26 mouse cellular contexts compared by ENCODE assay signal in the genomic region with DNA sequence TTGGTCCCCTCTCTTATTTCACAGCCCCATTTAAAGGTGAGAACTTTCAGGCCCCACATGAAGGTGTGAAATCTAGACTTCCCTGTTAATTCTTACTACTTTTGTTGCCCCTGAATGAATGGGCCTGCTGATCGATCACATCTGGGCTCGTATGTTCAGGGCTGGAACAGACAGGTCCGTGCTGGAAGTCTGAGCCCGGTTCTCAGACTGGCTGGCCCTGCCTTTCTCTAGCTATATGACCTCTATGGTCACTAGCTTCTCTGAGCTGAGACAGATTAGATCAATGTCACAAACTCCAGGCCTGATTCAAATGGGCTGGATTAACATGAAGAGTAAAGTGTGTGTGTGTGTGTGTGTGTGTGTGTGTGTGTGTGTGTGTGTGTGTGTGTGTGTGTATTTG. TPM values are rescaled to one million over a fixed set of nuclear protein-coding genes. Genes with fewer than 3 reads are reported as not detected.
DNase-seq lines count a peak whose midpoint lies in the region; ATAC-seq lines count a peak whose summit lies in the region.
"Had no signal": no experiment of that assay in that cellular context is flagged by ENCODE, and none has a peak within 500 bp of the region (broad histone marks: within the 10 kb centered on the region; RNA-seq: fewer than 3 reads in every experiment).

No protein-coding gene starts in this region.

- ATAC-seq in midbrain, embryonic 12.5 days (ENCODE audit: low FRiP score, low read depth): no peak
- ATAC-seq in midbrain, embryonic 15.5 days (replicated peaks): no peak
- ATAC-seq: forebrain, embryonic 15.5 days; intestine, postnatal 0 days; Patski had no signal

- H3K4me1 ChIP-seq in midbrain, embryonic 12.5 days: peaks cover 53% of the 10 kb centered on the region
- H3K4me1 ChIP-seq in midbrain, embryonic 15.5 days: peaks cover 40% of the 10 kb centered on the region
- peaks cover 59% of the 10 kb centered on the region for H3K4me1 ChIP-seq in limb, embryonic 10.5 days

- H3K4me3 ChIP-seq in midbrain, embryonic 12.5 days: no peak overlapping the region
- H3K4me3 ChIP-seq in midbrain, embryonic 15.5 days: no peak overlapping the region
- H3K4me3 ChIP-seq in limb, embryonic 10.5 days: no peak overlapping the region
- H3K4me3 ChIP-seq: forebrain, embryonic 15.5 days; lung, embryonic 15.5 days; neural tube, embryonic 12.5 days had no signal

- H3K9me3 ChIP-seq in midbrain, embryonic 12.5 days: 0 out of 2 replicates have a peak, but pooled peaks cover 6% of the 10 kb centered on the region
- H3K9me3 ChIP-seq in midbrain, embryonic 15.5 days: no peaks in the 10 kb centered on the region
- no peaks in the 10 kb centered on the region for H3K9me3 ChIP-seq in limb, embryonic 10.5 days (replicated peaks)
- H3K9me3 ChIP-seq: forebrain, embryonic 15.5 days; lung, embryonic 15.5 days; neural tube, embryonic 12.5 days had no signal

- peak overlapping the region; percentile 80 for H3K27ac ChIP-seq in midbrain, embryonic 12.5 days (replicated peaks)
- no peak overlapping the region for H3K27ac ChIP-seq in midbrain, embryonic 15.5 days
- peak overlapping the region; percentile 53; the same call in 1 of the 2 replicates for H3K27ac ChIP-seq in limb, embryonic 10.5 days
- H3K27ac ChIP-seq: forebrain, embryonic 15.5 days; liver, embryonic 14.5 days; lung, embryonic 15.5 days had no signal

- H3K9ac ChIP-seq in midbrain, embryonic 12.5 days (replicated peaks): no peak overlapping the region
- H3K9ac ChIP-seq in midbrain, embryonic 15.5 days: no peak overlapping the region
- H3K9ac ChIP-seq: forebrain, embryonic 15.5 days; liver, embryonic 14.5 days; lung, embryonic 15.5 days; neural tube, embryonic 12.5 days had no signal

- WGBS in midbrain, embryonic 12.5 days: 40% methylated on average over 4 of the region's 4 CpGs
- 34% methylated on average over 4 of the region's 4 CpGs for WGBS in midbrain, embryonic 15.5 days
- WGBS in limb, embryonic 10.5 days: 35% methylated on average over 4 of the region's 4 CpGs

- H3K4me2 ChIP-seq in midbrain, embryonic 12.5 days (replicated peaks): no peak overlapping the region
- H3K4me2 ChIP-seq in midbrain, embryonic 15.5 days: no peak overlapping the region
- H3K4me2 ChIP-seq: forebrain, embryonic 15.5 days; lung, embryonic 15.5 days; neural tube, embryonic 12.5 days had no signal

- no peaks in the 10 kb centered on the region for H3K36me3 ChIP-seq in midbrain, embryonic 12.5 days
- H3K36me3 ChIP-seq in midbrain, embryonic 15.5 days (replicated peaks): no peaks in the 10 kb centered on the region
- no peaks in the 10 kb centered on the region for H3K36me3 ChIP-seq in limb, embryonic 10.5 days
- H3K36me3 ChIP-seq: forebrain, embryonic 15.5 days; lung, embryonic 15.5 days; neural tube, embryonic 12.5 days had no signal

- peak; percentile 62 for DNase-seq in embryo, embryonic 10 days (ENCODE audit: low spot score)
- DNase-seq in embryo, embryonic 11 days: no peak
- peak; percentile 47 for DNase-seq in kidney, adult 11 months
- DNase-seq in kidney, adult 18-20 months: no peak
- no peak for DNase-seq in limb, embryonic 10.5 days (ENCODE audit: low spot score)
- DNase-seq in adrenal gland, adult 18-20 months (ENCODE audit: low spot score in 2 of 2): no peak
- DNase-seq: adrenal gland, postnatal 25 days; cerebellum, adult 11 months; gastrocnemius, postnatal 25 days; lung, postnatal 4 days; thymus, postnatal 25 days had no signal

- no peaks in the 10 kb centered on the region for H3K27me3 ChIP-seq in midbrain, embryonic 12.5 days
- no peaks in the 10 kb centered on the region for H3K27me3 ChIP-seq in midbrain, embryonic 15.5 days (replicated peaks)
- H3K27me3 ChIP-seq in limb, embryonic 10.5 days (ENCODE audit: low read depth, poor library complexity, severe bottlenecking): peaks cover 10% of the 10 kb centered on the region
- H3K27me3 ChIP-seq: forebrain, embryonic 15.5 days; neural tube, embryonic 12.5 days had no signal

RNA-seq across cellular contexts. Expression of a gene that starts 14.9 kb away (rescaled TPM):
- 5.0 and 5.7 TPM in 2 replicates for polyA plus RNA-seq in midbrain, embryonic 12.5 days (2016; fragmentation: Nextera tagmentation; extraction: Ambion mirVana)
- 0.23 TPM in 2 replicates for polyA plus RNA-seq in midbrain, embryonic 15.5 days (2015; fragmentation: Nextera tagmentation; extraction: Ambion mirVana)
- polyA plus RNA-seq in limb, embryonic 10.5 days (2016; fragmentation: Nextera tagmentation; extraction: Ambion mirVana): not detected in 2 replicates
- not detected for total RNA-seq in adrenal gland, adult 18-20 months (2021)
- total RNA-seq: adrenal gland, postnatal 25 days; ES-E14; gastrocnemius, postnatal 25 days; heart, adult 8-10 months; hematopoietic stem cell, adult 5-6 weeks; layer of hippocampus, adult 18-20 months; layer of hippocampus, postnatal 25 days; left cerebral cortex, postnatal 10 days had no signal
- polyA plus RNA-seq: heart, embryonic 16.5 days; intestine, postnatal 0 days; liver, embryonic 14.5 days; Patski had no signal

Comparison
In these comparisons a context has a peak if more than half of its experiments do, and no peak if none do; other contexts are left out.
1. DNase-seq: peak in embryo, embryonic 10 days (single experiment) and kidney, adult 11 months (single experiment); none in embryo, embryonic 11 days (single experiment), kidney, adult 18-20 months (single experiment), limb, embryonic 10.5 days (single experiment) and adrenal gland, adult 18-20 months (0 of 2).